Mouse (Mus musculus): ENCODE measurements around the gene Gm20388. TPM values are rescaled to one million over a fixed set of nuclear protein-coding genes. Genes with fewer than 3 reads are reported as not detected.

Gm20388 gene
- total and polyA plus RNA-seq, 3 experiments = 0.02 to 0.05 TPM; not detected in 1

- Histone ChIP-seq H3K27me3 (ENCODE audit: insufficient read depth, low read length) (peaks cover 73% of the 10 kb centered on the region), H3K4me3 (ENCODE audit: low read depth, low read length) (no peak overlapping the region), H3K9me3 (replicated peaks) (peaks cover 6% of the 10 kb centered on the region), H3K36me3 (replicated peaks) (no peaks in the 10 kb centered on the region), H3K4me1 (ENCODE audit: insufficient read depth, low read depth, low read length) (no peaks in the 10 kb centered on the region)
- TF ChIP-seq TAL1 (conservative IDR thresholded peaks at IDR 0.05; ENCODE audit: low read depth, low read length) = no peak
- TF ChIP-seq POLR2AphosphoS5 (IDR thresholded peaks at IDR 0.05; ENCODE audit: insufficient replicate concordance, low read depth, low read length) = no peak
- TF ChIP-seq GATA1 (IDR thresholded peaks at IDR 0.05; ENCODE audit: borderline replicate concordance, low read length) = no peak
- no peak for DNase-seq (ENCODE audit: low spot score)
- no peak for ATAC-seq (ENCODE audit: extremely low read depth, insufficient number of reproducible peaks, low FRiP score, poor library complexity, severe bottlenecking)
Measured at GRCm38 (mm10) chr8:120054833-120055232, 144.2 kb downstream of the Gm20388 start.

- H3K4me3 ChIP-seq (ENCODE audit: low read depth, low read length) = no peak overlapping the region
- H3K27me3 ChIP-seq (ENCODE audit: insufficient read depth, low read length) = peaks cover 62% of the 10 kb centered on the region
- peaks cover 6% of the 10 kb centered on the region for H3K9me3 ChIP-seq (replicated peaks)
- TF ChIP-seq TAL1 (conservative IDR thresholded peaks at IDR 0.05; ENCODE audit: low read depth, low read length) (no peak), CTCF (IDR thresholded peaks at IDR 0.05; ENCODE audit: low read depth, low read length) (no peak), GATA1 (IDR thresholded peaks at IDR 0.05; ENCODE audit: borderline replicate concordance, low read length) (no peak), GATA2 (IDR thresholded peaks at IDR 0.05; ENCODE audit: borderline replicate concordance, low read depth, low read length) (no peak), POLR2AphosphoS5 (IDR thresholded peaks at IDR 0.05; ENCODE audit: insufficient replicate concordance, low read depth, low read length) (no peak)
- no peak for ATAC-seq (ENCODE audit: extremely low read depth, insufficient number of reproducible peaks, low FRiP score, poor library complexity, severe bottlenecking)
- DNase-seq (ENCODE audit: low spot score) = no peak
- no peaks in the 10 kb centered on the region for H3K36me3 ChIP-seq (replicated peaks)
- no peaks in the 10 kb centered on the region for H3K4me1 ChIP-seq (ENCODE audit: insufficient read depth, low read depth, low read length)
Measured at GRCm38 (mm10) chr8:120057078-120057477, 146.4 kb downstream of the Gm20388 start.

- Histone ChIP-seq H3K9me3 (replicated peaks) (no peaks in the 10 kb centered on the region), H3K36me3 (replicated peaks) (no peaks in the 10 kb centered on the region), H3K4me3 (ENCODE audit: low read depth, low read length) (no peak overlapping the region), H3K27me3 (ENCODE audit: insufficient read depth, low read length) (peaks cover 67% of the 10 kb centered on the region), H3K4me1 (ENCODE audit: insufficient read depth, low read depth, low read length) (no peaks in the 10 kb centered on the region; the same call in 1 of the 2 replicates)
- TF ChIP-seq GATA2 (IDR thresholded peaks at IDR 0.05; ENCODE audit: borderline replicate concordance, low read depth, low read length) = no peak
- TF ChIP-seq TAL1 (conservative IDR thresholded peaks at IDR 0.05; ENCODE audit: low read depth, low read length) = no peak
- no peak for TF ChIP-seq CTCF (IDR thresholded peaks at IDR 0.05; ENCODE audit: low read depth, low read length)
- no peak for TF ChIP-seq GATA1 (IDR thresholded peaks at IDR 0.05; ENCODE audit: borderline replicate concordance, low read length)
- no peak for TF ChIP-seq POLR2AphosphoS5 (IDR thresholded peaks at IDR 0.05; ENCODE audit: insufficient replicate concordance, low read depth, low read length)
- DNase-seq (ENCODE audit: low spot score) = no peak
- no peak for ATAC-seq (ENCODE audit: extremely low read depth, insufficient number of reproducible peaks, low FRiP score, poor library complexity, severe bottlenecking)
Measured at GRCm38 (mm10) chr8:120062742-120063141, 152.1 kb downstream of the Gm20388 start.

GRCm38 (mm10) chr8:120063326-120063725 is 152.7 kb downstream of the Gm20388 start:
- ATAC-seq (ENCODE audit: extremely low read depth, insufficient number of reproducible peaks, low FRiP score, poor library complexity, severe bottlenecking) = no peak
- Histone ChIP-seq H3K9me3 (replicated peaks) (no peaks in the 10 kb centered on the region), H3K27me3 (ENCODE audit: insufficient read depth, low read length) (peaks cover 67% of the 10 kb centered on the region), H3K4me1 (ENCODE audit: insufficient read depth, low read depth, low read length) (no peaks in the 10 kb centered on the region; the same call in 1 of the 2 replicates), H3K36me3 (replicated peaks) (no peaks in the 10 kb centered on the region), H3K4me3 (ENCODE audit: low read depth, low read length) (no peak overlapping the region)
- DNase-seq (ENCODE audit: low spot score) = no peak
- TF ChIP-seq POLR2AphosphoS5 (IDR thresholded peaks at IDR 0.05; ENCODE audit: insufficient replicate concordance, low read depth, low read length) = no peak
- TF ChIP-seq TAL1 (conservative IDR thresholded peaks at IDR 0.05; ENCODE audit: low read depth, low read length) = no peak
- no peak for TF ChIP-seq CTCF (IDR thresholded peaks at IDR 0.05; ENCODE audit: low read depth, low read length)
- TF ChIP-seq GATA1 (IDR thresholded peaks at IDR 0.05; ENCODE audit: borderline replicate concordance, low read length) = no peak
- no peak for TF ChIP-seq GATA2 (IDR thresholded peaks at IDR 0.05; ENCODE audit: borderline replicate concordance, low read depth, low read length)

- H3K27me3 ChIP-seq (ENCODE audit: insufficient read depth, low read length) = peaks cover 59% of the 10 kb centered on the region
- TF ChIP-seq POLR2AphosphoS5 (IDR thresholded peaks at IDR 0.05; ENCODE audit: insufficient replicate concordance, low read depth, low read length) (no peak), CTCF (IDR thresholded peaks at IDR 0.05; ENCODE audit: low read depth, low read length) (no peak)
- H3K36me3 ChIP-seq (replicated peaks) = no peaks in the 10 kb centered on the region
- no peak overlapping the region for H3K4me3 ChIP-seq (ENCODE audit: low read depth, low read length)
- H3K9me3 ChIP-seq (replicated peaks) = no peaks in the 10 kb centered on the region
- DNase-seq (ENCODE audit: low spot score) (no peak), ATAC-seq (ENCODE audit: extremely low read depth, insufficient number of reproducible peaks, low FRiP score, poor library complexity, severe bottlenecking) (no peak)
- H3K4me1 ChIP-seq (ENCODE audit: insufficient read depth, low read depth, low read length) = no peaks in the 10 kb centered on the region; the same call in 1 of the 2 replicates
Measured at GRCm38 (mm10) chr8:120065611-120066010, 155.0 kb downstream of the Gm20388 start.

GRCm38 (mm10) chr8:120066226-120066625 is 155.6 kb downstream of the Gm20388 start:
- no peak for ATAC-seq (ENCODE audit: extremely low read depth, insufficient number of reproducible peaks, low FRiP score, poor library complexity, severe bottlenecking)

More at GRCm38 (mm10) chr8:120066226-120066625, 155.6 kb downstream of the Gm20388 start:
- H3K9me3 ChIP-seq (replicated peaks) = no peaks in the 10 kb centered on the region
- no peak for TF ChIP-seq POLR2AphosphoS5 (IDR thresholded peaks at IDR 0.05; ENCODE audit: insufficient replicate concordance, low read depth, low read length)
- no peak for TF ChIP-seq GATA2 (IDR thresholded peaks at IDR 0.05; ENCODE audit: borderline replicate concordance, low read depth, low read length)
- TF ChIP-seq TAL1 (conservative IDR thresholded peaks at IDR 0.05; ENCODE audit: low read depth, low read length) = no peak
- TF ChIP-seq CTCF (IDR thresholded peaks at IDR 0.05; ENCODE audit: low read depth, low read length) = no peak
- TF ChIP-seq GATA1 (IDR thresholded peaks at IDR 0.05; ENCODE audit: borderline replicate concordance, low read length) = no peak
- no peak for DNase-seq (ENCODE audit: low spot score)
- H3K4me3 ChIP-seq (ENCODE audit: low read depth, low read length) = no peak overlapping the region
- H3K36me3 ChIP-seq (replicated peaks) = no peaks in the 10 kb centered on the region
- peaks cover 59% of the 10 kb centered on the region for H3K27me3 ChIP-seq (ENCODE audit: insufficient read depth, low read length)
- no peaks in the 10 kb centered on the region; the same call in 1 of the 2 replicates for H3K4me1 ChIP-seq (ENCODE audit: insufficient read depth, low read depth, low read length)

Data from G1E (cell line).